Mouse (Mus musculus) bone marrow, adult 2 months (tissue): ENCODE data around the gene BC061212.
"Not testable (repeated sequence)": the region's sequence is repeated elsewhere in the genome, so short reads cannot be mapped to it uniquely, and the experiment has no call there.

Experiments used
- CTCF ChIP-seq: fragments of 200-500 bp; IDR thresholded peaks from 2 replicates; pipeline ENCODE4 v1.5.1; 2011; ENCODE audit warnings: low read length, control low read depth; ENCODE audit not compliant: control insufficient read depth, insufficient read depth
- POLR2A ChIP-seq: fragments of 200-500 bp; IDR thresholded peaks from 2 replicates; pipeline ENCODE4 v1.6.1; 2011; ENCODE audit warnings: low read depth, mild to moderate bottlenecking, control low read depth, low read length, borderline replicate concordance; ENCODE audit not compliant: control insufficient read depth

DNA sequence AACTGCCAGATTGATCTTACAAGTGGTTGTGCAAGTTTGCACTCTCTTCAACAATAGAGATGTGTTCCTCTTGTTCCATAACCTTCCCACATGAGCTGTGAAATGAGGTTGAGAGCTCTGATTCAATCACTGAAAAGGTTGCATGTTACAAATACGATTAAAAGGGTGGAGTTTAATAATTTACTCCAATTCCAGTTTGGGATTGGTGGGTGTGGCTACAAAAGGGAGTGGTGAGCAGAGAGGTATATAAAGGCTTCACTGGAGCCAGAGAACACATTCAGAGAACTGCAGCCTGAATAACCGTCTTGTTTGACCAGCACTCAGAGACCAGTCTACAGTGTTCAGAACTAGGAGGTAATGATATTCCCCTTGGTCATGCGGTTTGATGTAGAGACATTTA, 5.7 kb upstream of the BC061212 start, which contains the start of gene Gm6351:
- not testable (repeated sequence) for TF ChIP-seq POLR2A, CTCF
